Mouse (Mus musculus) brain, embryonic 18.5 days (tissue): ENCODE measurements around the gene Gale.

Experiments
- DNase-seq: peaks from one replicate; pipeline ENCODE4 v3.0.0-alpha.2; 2012; ENCODE audit warnings: low read depth, low spot score

Gale gene

DNA sequence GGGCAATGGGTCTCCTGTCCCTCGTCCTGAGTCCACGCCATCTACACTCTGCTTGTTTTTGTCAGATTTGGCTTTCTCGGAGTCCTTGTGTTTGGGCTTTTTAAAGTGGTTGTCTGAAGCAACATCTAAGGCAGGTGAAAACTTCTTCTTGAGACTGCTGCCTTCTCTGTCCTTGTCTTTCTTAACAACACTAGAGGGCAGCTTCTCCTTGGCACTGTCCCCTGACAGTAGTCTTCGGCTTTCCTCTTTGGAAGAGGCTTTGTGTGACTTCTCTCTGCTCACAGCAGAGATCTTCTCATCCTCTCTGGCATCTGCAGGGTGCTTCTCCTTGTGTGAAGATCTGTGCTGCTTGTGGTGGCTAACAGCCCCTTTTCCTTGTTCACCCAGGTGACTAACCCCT is 47.1 kb downstream of the Gale start:
- DNase-seq = no peak

- DNase-seq = no peak
Measured at GRCm38 (mm10) chr4:136016059-136016602, 52.6 kb downstream of the Gale start.
